Mouse (Mus musculus) stomach, embryonic 14.5 days (tissue): Measurements from ENCODE around the gene Cand2. TPM values are rescaled to one million over a fixed set of nuclear protein-coding genes. Genes with fewer than 3 reads are reported as not detected.
"Not testable (repeated sequence)": the region's sequence is repeated elsewhere in the genome, so short reads cannot be mapped to it uniquely, and the experiment has no call there.

ENCODE experiments used
- ATAC-seq: fragments of 200-750 bp; cut with Nextera tagmentation; 2 replicates; pipeline ENCODE4 v1.8.0; 2017; ENCODE audit warnings: low read depth, moderate TSS enrichment; ENCODE audit not compliant: insufficient number of reproducible peaks, insufficient read depth, low FRiP score
- H3K27ac ChIP-seq: fragments of 300-500 bp; sonication (generic); 2 replicates; pipeline ENCODE4 v1.5.1; 2014; ENCODE audit warnings: mild to moderate bottlenecking, low read length, moderate library complexity, mixed read lengths
- H3K27me3 ChIP-seq: fragments of 300-500 bp; sonication (generic); 2 replicates; pipeline ENCODE4 v1.6.1; 2014; ENCODE audit warnings: low read length, control low read depth, mixed read lengths; ENCODE audit not compliant: control insufficient read depth, insufficient read depth
- H3K36me3 ChIP-seq: fragments of 300-500 bp; sonication (generic); 2 replicates; pipeline ENCODE4 v1.6.1; 2014; ENCODE audit warnings: mild to moderate bottlenecking, control low read depth, low read length, moderate library complexity, mixed read lengths; ENCODE audit not compliant: control insufficient read depth, insufficient read depth
- H3K4me1 ChIP-seq: fragments of 300-500 bp; sonication (generic); 2 replicates; pipeline ENCODE4 v1.6.1; 2014; ENCODE audit warnings: low read length, control low read depth, mixed read lengths; ENCODE audit not compliant: control insufficient read depth, insufficient read depth
- H3K4me2 ChIP-seq: fragments of 300-500 bp; sonication (generic); replicated peaks from 2 replicates; pipeline ENCODE4 v1.6.1; 2014; ENCODE audit warnings: low read depth, low read length, control low read depth
- H3K4me3 ChIP-seq: fragments of 300-500 bp; sonication (generic); 2 replicates; pipeline ENCODE4 v1.5.1; 2014; ENCODE audit warnings: low read depth, low read length, control low read depth
- H3K9ac ChIP-seq: fragments of 300-500 bp; sonication (generic); replicated peaks from 2 replicates; pipeline ENCODE4 v1.6.1; 2014; ENCODE audit warnings: low read depth, mild to moderate bottlenecking, control low read depth, low read length, moderate library complexity, mixed read lengths
- H3K9me3 ChIP-seq: fragments of 300-500 bp; sonication (generic); 2 replicates; pipeline ENCODE4 v1.6.1; 2016; ENCODE audit warnings: low read depth, low read length, control low read depth; ENCODE audit not compliant: control insufficient read depth
- WGBS: fragments of 180-500 bp; shearing (Covaris S2); extraction: QIAGEN DNeasy Blood & Tissue Kit; methylation state at CpG from one replicate; pipeline ENCODE4 v1.1.7; 2014; 5-methylcytosine and 5-hydroxymethylcytosine counted together
- polyA plus RNA-seq: library from polyadenylated mRNA; unstranded; fragments of >200 nt; fragmentation: Nextera tagmentation; extraction: Ambion mirVana; gene quantifications from 2 replicates; pipeline ENCODE4 v1.2.1, GENCODE M21; 2014

The Cand2 gene
- polyA plus RNA-seq, 1 experiment from 2014 or later, result 31.0 TPM

DNA sequence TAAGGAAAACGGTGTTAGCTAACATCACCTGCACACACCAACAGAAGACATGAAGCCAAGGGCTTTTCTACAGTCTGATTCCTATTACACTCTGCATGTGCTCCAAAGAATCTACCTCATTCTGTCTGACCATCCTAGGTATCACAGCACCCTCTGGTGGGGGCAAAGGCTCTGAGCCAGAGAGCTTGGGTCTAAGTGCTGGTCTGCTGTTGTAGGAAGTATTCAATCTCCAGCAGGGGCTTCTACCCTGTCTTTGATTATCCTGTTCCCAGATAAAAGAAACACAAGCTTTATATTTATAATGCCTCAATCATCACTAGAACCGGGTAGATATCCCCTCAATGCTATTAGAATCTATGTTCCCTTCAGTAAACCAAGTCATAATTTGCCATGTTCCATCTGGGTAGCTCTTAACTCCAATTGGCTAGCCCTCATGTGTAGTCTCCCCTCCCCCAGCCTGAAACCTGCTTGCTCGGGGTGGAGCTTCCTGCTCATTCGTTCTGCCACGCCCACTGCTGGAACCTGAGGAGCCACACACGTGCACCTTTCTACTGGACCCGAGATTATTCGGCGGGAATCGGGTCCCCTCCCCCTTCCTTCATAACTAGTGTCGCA, 49.6 kb downstream of the Cand2 start:
- not testable (repeated sequence) for H3K36me3 ChIP-seq, H3K9me3 ChIP-seq, H3K9ac ChIP-seq, H3K27me3 ChIP-seq, H3K4me1 ChIP-seq, H3K4me3 ChIP-seq
- Histone ChIP-seq H3K4me2 (peak overlapping the region; percentile 31), H3K27ac (peak overlapping the region; percentile 30)
- peak; percentile 95 for ATAC-seq
- 4% methylated on average over 5 of the region's 11 CpGs for WGBS

DNA sequence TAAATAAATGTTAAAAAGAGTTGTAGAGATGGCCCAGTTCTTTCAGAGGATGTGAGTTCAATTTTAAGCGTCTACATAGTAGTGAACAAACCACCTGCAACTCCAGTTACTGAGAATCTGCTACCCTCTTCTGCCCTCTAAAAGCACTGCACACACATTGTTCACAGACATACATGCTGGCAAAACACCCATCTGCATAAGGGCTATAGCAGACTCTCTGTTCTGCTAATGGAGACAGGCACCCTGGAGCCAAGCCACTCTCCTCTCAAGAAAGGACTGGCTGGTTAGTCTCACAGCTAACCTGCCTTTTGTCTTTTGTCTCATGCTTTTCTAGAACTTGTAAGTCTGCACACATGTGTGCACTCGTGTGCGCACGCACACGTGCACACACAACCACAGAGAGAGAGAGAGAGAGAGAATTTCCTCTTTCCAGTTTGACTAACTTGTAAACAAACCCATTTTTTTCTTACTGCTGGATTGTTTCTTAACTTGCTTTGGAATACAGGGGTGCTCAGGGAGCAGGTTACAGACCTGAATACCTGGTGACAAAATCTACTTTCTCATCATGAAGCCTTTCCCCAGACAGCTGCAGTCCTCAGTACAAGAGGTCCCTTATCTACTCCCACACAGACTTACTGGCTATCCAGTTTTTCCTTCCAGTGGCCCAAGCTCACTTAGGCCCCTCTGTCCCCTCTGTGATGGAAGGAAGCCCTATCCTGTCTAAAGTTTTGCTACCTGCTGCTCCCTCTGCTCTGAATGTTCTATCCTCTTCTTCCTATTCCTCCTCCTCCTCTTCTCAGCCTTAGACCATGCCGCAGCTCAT, 56.7 kb downstream of the Cand2 start:
- Histone ChIP-seq H3K36me3 (no peaks in the 10 kb centered on the region), H3K27ac (no peak overlapping the region), H3K4me1 (no peaks in the 10 kb centered on the region), H3K9ac (no peak overlapping the region), H3K4me2 (no peak overlapping the region), H3K27me3 (no peaks in the 10 kb centered on the region), H3K4me3 (no peak overlapping the region), H3K9me3 (no peaks in the 10 kb centered on the region)
- ATAC-seq, result no peak
- WGBS, result 82% methylated on average over 6 of the region's 6 CpGs

DNA sequence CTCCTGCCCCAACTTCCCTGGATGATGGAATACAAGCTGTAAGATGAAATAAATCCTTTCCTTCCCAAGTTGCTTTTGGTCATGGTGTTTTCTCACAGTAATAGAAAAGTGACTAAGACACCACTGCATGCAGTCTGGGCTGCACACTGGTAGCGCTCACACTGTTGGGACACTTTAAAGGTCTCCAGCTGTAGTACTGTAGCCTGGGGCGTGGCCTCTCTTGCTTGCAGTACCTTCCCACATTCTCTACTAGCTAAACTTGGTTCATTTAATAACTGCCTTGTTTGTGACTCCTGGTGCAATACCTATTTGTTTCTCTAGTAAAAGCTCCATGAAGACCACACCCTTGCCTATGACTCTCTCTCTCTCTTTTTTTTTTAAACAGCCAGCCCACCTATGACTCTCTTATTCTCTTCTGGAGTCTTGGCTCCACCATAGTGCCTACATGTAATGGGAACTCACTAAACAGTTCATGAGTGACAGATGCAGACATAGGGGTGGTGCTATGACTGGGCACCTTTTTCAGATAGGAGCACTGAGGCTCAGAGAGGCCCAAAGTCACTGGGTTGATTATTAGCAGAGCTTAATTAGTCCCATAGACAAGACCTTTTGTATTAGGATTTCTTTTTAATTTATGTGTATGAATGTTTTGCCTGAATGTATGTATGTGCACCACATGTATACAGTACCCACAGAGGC, 58.0 kb downstream of the Cand2 start:
- Histone ChIP-seq H3K27ac (no peak overlapping the region), H3K36me3 (no peaks in the 10 kb centered on the region), H3K4me3 (no peak overlapping the region), H3K4me2 (no peak overlapping the region), H3K27me3 (no peaks in the 10 kb centered on the region), H3K9me3 (no peaks in the 10 kb centered on the region), H3K9ac (no peak overlapping the region), H3K4me1 (no peaks in the 10 kb centered on the region)
- no peak for ATAC-seq
- 90% methylated on average over 2 of the region's 2 CpGs for WGBS

DNA sequence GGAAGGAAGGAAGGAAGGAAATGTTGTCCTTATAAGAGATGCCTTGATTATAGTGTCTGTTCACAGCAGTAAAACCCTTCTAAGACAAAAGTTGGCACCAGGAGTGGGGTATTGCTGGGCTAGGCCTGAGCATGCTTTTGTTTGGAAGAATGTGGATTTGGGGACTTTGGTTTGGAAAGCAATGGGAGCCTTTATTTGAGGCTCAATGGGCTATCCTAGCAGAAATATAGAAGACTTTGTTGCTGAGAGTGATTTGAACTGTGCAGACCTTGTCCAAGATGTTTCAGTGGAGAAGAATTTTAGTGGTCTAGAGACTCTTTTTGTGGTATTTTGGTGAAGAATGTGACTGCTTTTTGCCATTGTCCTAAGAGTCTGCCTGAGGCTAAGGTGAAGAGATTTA, 59.5 kb downstream of the Cand2 start:
- H3K4me1 ChIP-seq, result no peaks in the 10 kb centered on the region; the same call in 1 of the 2 replicates
- no peak for ATAC-seq
- H3K9ac ChIP-seq, result no peak overlapping the region
- no peaks in the 10 kb centered on the region for H3K9me3 ChIP-seq
- no peak overlapping the region for H3K4me2 ChIP-seq
- no peaks in the 10 kb centered on the region for H3K36me3 ChIP-seq
- H3K27me3 ChIP-seq, result no peaks in the 10 kb centered on the region
- no peak overlapping the region for H3K27ac ChIP-seq
- H3K4me3 ChIP-seq, result no peak overlapping the region

DNA sequence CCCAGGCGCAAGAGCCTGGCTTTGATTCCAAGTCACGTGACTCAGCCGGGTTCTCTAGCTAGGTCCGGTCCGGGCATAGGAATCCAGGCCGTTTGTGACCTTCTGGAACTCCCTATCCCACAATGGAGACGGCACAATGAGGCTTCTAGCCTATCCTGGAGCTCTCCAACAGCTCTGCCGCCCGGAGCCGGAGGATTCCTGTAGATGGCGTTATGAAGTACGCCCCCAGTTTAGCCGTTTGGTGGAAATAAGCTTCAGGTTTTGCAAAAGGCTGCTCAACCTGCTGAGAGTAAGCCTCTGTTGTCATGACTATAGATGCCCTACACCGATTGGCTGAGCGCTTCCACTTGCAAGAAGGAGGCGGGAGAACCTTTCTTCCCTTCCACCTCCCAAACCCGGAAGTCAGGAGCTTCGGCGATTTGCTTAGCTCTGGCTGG, 63.8 kb downstream of the Cand2 start, which contains the start of gene Efcab12:
Gene Efcab12 (minus strand): TSS at position 252 of the 437 bp plus-strand sequence.
- Histone ChIP-seq H3K27me3 (no peaks in the 10 kb centered on the region), H3K27ac (peak within 1 kb of the TSS; percentile 33; the same call in 1 of the 2 replicates), H3K4me3 (peak within 1 kb of the TSS; percentile 31), H3K36me3 (peaks cover 17% of the 10 kb centered on the region), H3K4me2 (peak within 1 kb of the TSS; percentile 69), H3K9me3 (no peaks in the 10 kb centered on the region), H3K9ac (peak within 1 kb of the TSS; percentile 14; the same call in 1 of the 2 replicates), H3K4me1 (no peaks in the 10 kb centered on the region; the same call in 1 of the 2 replicates)
- WGBS, result 3% methylated on average over 19 of the region's 19 CpGs
- ATAC-seq, result peak; percentile 93

DNA sequence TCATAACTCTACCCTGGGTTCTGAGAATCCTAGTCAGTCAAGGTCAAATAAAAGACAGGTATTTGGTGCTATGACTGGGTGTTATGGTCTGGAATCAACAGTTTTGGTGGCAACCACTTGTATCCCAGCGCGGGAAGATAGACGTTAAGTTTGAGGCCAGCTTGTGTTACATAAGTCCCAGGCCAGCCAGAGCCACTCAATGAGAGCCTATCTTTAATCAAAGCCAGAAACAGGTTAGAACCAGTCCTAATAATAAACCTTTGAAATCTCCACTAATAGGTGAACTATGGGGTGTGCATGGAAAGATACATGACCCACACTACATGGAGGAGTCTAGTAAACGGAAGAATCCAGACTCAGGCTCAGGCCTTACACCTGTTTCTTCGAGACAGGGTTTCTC, 64.4 kb downstream of the Cand2 start:
- no peaks in the 10 kb centered on the region; the same call in 1 of the 2 replicates for H3K4me1 ChIP-seq
- H3K4me2 ChIP-seq, result peak overlapping the region; percentile 69
- H3K9ac ChIP-seq, result no peak overlapping the region
- no peak overlapping the region for H3K27ac ChIP-seq
- ATAC-seq, result no peak
- H3K36me3 ChIP-seq, result peaks cover 21% of the 10 kb centered on the region
- H3K9me3 ChIP-seq, result no peaks in the 10 kb centered on the region
- H3K27me3 ChIP-seq, result no peaks in the 10 kb centered on the region
- WGBS, result 61% methylated on average over 5 of the region's 5 CpGs
- peak overlapping the region; percentile 31 for H3K4me3 ChIP-seq

DNA sequence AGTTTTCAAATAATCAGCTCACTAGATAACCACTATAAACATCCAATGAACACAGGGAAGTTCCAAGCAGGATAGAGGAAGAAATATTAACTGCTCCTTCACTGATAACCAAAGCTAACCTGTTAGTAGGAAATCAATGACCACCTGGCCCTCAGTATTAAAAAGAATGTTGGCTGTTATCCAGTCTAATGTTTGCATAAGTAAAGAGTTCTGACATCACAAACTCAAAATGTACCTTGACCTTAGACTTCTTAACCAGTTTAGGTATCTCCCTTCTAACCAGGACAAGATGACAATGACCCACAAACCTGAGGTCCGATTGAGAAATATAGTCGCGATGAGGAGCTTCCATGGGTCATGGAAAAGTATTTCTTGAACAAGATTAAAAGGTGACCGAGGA, 70.7 kb downstream of the Cand2 start:
- no peak for ATAC-seq
- no peaks in the 10 kb centered on the region for H3K9me3 ChIP-seq
- H3K4me2 ChIP-seq, result no peak overlapping the region
- 91% methylated on average over 4 of the region's 4 CpGs for WGBS
- H3K27ac ChIP-seq, result no peak overlapping the region
- H3K27me3 ChIP-seq, result no peaks in the 10 kb centered on the region
- H3K4me3 ChIP-seq, result no peak overlapping the region
- H3K4me1 ChIP-seq, result no peaks in the 10 kb centered on the region
- H3K9ac ChIP-seq, result no peak overlapping the region
- peaks cover 35% of the 10 kb centered on the region for H3K36me3 ChIP-seq

DNA sequence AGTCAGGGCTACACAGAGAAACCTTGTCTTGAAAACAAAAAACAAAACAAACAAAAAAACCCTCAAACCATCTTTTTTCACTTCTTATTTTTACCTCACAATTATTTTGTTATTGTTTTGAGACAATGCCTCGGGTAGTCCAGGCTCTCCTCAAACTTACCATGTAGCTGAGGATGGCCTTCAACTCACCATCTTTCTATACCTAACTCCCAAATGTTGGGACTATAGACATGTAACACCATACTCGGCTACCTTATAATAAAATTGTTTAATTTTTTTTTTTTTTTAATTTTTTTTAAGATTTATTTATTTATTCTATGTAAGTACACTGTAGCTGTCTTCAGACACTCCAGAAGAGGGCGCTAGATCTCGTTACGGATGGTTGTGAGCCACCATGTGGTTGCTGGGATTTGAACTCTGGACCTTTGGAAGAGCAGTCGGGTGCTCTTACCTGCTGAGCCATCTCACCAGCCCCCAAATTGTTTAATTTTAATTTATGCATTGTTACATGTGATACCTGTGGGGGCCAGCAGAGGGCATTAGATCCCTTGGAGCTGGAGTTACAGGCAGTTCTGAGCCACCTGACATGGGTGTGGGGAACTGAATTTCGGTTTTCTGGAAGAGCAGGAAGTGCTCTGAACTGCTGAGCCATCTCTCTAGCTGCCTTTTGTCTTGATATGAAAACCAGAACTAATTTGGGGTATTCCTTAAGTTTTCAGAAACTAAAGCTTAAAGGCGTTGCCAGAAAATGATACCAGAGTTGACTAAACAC, 72.5 kb downstream of the Cand2 start:
- no peak for ATAC-seq
- no peak overlapping the region for H3K9ac ChIP-seq
- H3K4me3 ChIP-seq, result no peak overlapping the region
- no peak overlapping the region for H3K4me2 ChIP-seq
- no peaks in the 10 kb centered on the region for H3K9me3 ChIP-seq
- WGBS, result 38% methylated on average over 8 of the region's 8 CpGs
- no peaks in the 10 kb centered on the region for H3K27me3 ChIP-seq
- peaks cover 32% of the 10 kb centered on the region for H3K36me3 ChIP-seq
- H3K27ac ChIP-seq, result no peak overlapping the region
- peaks cover under 1% of the 10 kb centered on the region; the same call in 1 of the 2 replicates for H3K4me1 ChIP-seq
